Mouse (Mus musculus): ENCODE measurements around the gene BC025920.

BC025920 gene

GRCm38 (mm10) chr10:81572975-81573374 is 33.1 kb upstream of the BC025920 start:
- in situ Hi-C loops (cut with MboI, MseI): loop anchor here in 1 of 2 experiments (5.0 kb wide), 1 partner anchor 34 kb away; the partner anchor contains the start of gene BC025920

- in situ Hi-C loops (cut with MboI, MseI): loop anchor here in 1 of 2 experiments (5.0 kb wide), 1 partner anchor 33 kb away; the partner anchor contains the start of gene BC025920
These were observed 31.7 kb upstream of the BC025920 start, which contains the start of gene Tle2 for GRCm38 (mm10) chr10:81574081-81575056. Tle2 (plus strand) TSS chr10:81574561.

GRCm38 (mm10) chr10:81575208-81575631 is 30.9 kb upstream of the BC025920 start:
- in situ Hi-C loops (cut with MboI, MseI): no loop called here

GRCm38 (mm10) chr10:81575695-81576094 is 30.4 kb upstream of the BC025920 start:
- in situ Hi-C loops (cut with MboI, MseI): no loop called here

DNA sequence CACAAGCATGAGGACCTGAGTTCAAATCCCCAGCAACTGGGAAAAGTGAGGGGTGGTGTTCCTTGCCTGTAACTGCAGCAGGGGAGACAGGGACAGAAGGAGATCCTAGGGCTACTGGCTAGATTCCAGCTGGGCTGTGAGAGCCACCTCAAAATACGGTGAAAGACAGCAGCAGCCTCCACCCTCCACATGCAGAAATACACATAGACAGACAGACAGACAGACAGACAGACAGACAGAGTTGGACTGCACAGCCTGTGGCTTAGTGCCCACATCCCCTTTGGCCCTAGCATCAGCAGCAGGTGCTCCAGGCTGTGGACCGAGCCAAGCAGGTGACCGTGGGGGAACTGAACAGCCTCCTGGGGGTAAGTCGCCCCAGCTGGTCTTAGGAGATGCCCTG is 26.1 kb upstream of the BC025920 start:
- in situ Hi-C loops (cut with MboI, MseI): no loop called here

DNA sequence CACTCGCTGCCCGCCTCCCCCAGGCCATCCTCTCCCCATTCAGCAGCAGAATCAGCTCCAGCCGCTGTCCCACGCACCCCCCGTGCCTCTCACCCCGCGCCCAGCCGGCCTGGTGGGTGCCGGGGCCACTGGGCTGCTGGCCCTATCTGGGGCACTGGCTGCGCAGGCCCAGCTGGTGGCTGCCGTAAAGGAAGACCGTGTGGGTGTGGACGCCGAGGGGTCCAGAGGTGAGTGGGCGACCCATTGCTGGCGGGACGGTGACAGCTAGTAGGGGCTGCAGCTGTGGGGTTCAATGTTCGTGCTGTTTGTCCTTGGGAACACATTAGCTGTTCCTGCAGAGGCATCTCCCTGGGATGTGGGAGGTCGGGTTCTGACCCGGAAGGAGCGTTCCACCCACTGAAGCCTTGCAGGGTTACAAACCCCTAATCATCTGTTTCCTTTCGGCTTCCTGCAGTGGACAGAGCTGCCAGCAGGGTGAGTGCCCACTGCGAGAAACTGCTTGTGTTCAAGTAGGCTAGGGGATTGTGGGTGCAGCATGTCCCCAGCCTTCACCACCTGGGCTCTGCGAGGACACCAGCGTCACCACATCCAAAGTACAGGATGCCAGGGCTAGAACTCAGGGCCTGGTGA is 25.5 kb upstream of the BC025920 start:
- in situ Hi-C loops (cut with MboI, MseI): no loop called here

DNA sequence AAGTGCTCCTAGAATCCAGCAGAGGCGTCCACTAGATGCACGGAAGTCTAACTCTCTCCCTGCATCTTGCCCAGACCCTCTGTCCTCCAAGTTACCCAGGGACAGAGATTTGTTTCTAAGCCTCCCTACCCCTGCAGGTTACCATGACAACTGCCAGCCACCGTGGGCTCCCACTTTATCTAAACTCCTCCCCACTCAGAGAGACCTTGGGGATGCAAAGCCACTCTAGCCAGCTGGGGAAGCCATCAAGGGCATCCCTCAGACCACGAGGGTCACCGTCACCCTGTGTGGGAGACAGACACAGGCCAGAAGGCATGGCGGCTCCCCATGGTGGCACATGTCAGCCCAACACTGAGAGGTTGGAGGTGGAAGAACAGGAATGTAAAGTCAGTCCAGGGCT is 22.7 kb upstream of the BC025920 start:
- in situ Hi-C loops (cut with MboI, MseI): no loop called here

DNA sequence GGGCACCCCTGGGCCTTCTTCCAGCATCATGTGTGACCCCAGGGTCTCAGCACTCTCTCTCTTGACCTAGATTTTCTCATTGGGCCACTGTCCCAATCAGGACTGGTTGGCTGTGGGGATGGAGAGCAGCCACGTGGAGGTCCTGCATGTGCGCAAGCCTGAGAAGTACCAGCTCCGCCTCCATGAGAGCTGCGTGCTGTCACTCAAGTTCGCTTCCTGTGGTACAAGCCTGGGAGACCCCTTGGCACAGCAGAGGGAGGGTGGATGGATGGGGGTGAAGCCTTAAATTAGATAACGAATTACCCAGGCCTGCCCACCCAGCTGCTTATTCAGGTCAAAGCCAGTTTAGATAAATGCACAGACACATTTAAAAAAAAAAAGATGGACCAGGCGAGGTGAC is 17.3 kb upstream of the BC025920 start:
- in situ Hi-C loops (cut with MboI, MseI): no loop called here

- in situ Hi-C loops (cut with MboI, MseI): no loop called here
These were observed 14.2 kb upstream of the BC025920 start for GRCm38 (mm10) chr10:81591846-81592245.

GRCm38 (mm10) chr10:81592631-81593030 is 13.4 kb upstream of the BC025920 start:
- in situ Hi-C loops (cut with MboI, MseI): no loop called here

- in situ Hi-C loops (cut with MboI, MseI): no loop called here
These were observed 12.8 kb upstream of the BC025920 start for GRCm38 (mm10) chr10:81593223-81593622.

DNA sequence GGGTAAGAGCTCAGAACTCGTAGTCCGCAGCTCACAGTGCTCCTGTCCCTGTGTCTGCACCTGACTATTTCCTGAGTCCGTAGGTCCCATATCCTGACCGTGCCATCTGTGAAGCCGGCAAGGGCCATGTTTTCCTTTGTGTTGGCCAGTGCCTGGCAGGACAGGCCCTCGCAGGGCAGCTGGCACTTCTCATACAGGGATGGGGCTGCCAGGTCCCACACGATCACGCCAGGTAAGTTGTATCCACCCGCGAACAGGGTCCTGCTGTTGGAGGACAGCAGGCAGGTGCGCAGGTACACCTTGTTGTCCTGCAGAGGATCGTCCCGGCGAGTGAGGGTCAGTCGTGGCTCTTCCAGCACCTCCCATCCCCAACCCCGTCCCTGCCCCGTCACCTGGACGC is 12.1 kb upstream of the BC025920 start:
- in situ Hi-C loops (cut with MboI, MseI): no loop called here

DNA sequence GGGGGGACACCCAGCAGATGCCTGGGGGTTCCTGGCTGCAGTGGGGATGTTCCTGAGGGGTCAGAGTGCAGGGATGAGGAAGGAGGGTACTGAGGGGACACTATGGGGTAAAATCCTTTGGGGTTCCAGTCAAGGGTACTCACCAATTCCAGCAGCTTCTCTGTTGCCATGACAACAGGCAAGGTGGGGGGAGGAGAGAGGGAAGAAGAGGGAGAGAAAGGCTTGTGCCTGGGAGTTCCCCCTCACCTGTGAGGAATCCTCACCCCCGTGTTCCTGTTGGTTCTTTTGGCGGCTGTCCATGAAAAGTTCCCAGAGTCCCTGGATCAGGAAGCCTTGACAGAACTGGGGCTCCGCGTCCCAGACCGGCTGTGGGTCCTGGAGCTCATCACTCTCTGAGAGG is 10.5 kb upstream of the BC025920 start:
- in situ Hi-C loops (cut with MboI, MseI): no loop called here

- in situ Hi-C loops (cut with MboI, MseI): no loop called here
These were observed 9.5 kb upstream of the BC025920 start for GRCm38 (mm10) chr10:81596611-81597010.

- in situ Hi-C loops (cut with MboI, MseI): no loop called here
These were observed 8.7 kb upstream of the BC025920 start for GRCm38 (mm10) chr10:81597137-81597950.

- in situ Hi-C loops (cut with MboI, MseI): no loop called here
These were observed 7.7 kb upstream of the BC025920 start for GRCm38 (mm10) chr10:81598342-81598741.

DNA sequence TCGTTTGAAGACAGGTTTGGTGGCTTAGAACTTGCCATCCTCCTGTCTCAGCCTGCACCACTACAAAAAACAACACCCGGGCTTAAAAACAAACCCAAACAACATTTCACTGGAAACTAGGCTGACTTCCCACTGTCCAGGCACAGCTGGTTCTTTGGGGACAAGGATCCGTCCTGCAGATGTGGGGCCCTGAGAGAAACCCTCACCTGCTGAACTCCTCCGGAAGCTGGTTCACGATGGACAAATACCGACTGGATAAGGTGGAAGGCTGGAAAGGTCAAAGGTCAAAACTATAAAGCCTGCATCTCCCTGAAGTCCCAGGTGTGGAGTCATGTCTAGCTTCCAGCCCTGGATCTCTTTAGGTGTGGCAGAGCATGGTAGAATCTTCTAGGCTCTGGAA is 7.2 kb upstream of the BC025920 start:
- in situ Hi-C loops (cut with MboI, MseI): no loop called here

- in situ Hi-C loops (cut with MboI, MseI): loop anchor here in 1 of 2 experiments (5.0 kb wide), 1 partner anchor 1202 kb away; the partner anchor contains the start of gene Mbd3
These were observed 6.4 kb upstream of the BC025920 start for GRCm38 (mm10) chr10:81599630-81600029.

GRCm38 (mm10) chr10:81600096-81600495 is 6.0 kb upstream of the BC025920 start:
- in situ Hi-C loops (cut with MboI, MseI): loop anchor here in 1 of 2 experiments (5.0 kb wide), 1 partner anchor 1203 kb away; the partner anchor contains the start of gene Mbd3

DNA sequence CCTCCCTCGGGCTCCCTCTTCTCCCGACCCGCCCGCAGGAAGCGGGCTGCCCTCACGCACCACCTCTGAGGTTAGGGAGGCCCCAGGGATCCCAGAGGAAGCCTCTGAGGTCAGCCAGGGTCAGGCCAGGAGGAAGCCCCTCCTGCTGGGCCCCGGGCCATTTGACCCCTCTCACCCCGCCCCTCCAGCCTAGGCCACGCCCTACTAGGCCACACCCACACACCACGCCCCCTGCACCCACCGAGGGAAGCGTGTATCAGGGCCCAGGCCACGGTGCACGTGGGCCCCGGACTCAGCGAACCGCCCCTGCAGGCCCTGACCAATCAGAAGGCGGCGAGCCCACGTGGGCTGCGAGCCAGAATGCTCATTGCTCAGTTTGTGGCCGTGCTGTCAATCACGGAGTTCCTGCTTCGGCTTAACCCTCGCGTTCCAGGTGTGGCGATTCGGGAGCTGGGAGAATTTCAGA is 5.3 kb upstream of the BC025920 start, which contains the start of gene Tle6:
Tle6 (minus strand) TSS at position 336 of the 466 bp plus-strand sequence.
- in situ Hi-C loops (cut with MboI, MseI): loop anchor here in 1 of 2 experiments (5.0 kb wide), 1 partner anchor 1203 kb away; the partner anchor contains the start of gene Mbd3

- in situ Hi-C loops (cut with MboI, MseI): loop anchor here in 1 of 2 experiments (5.0 kb wide), 1 partner anchor 1204 kb away; the partner anchor contains the start of gene Mbd3
These were observed 4.6 kb upstream of the BC025920 start for GRCm38 (mm10) chr10:81601396-81601905.
